Mouse (Mus musculus): ENCODE measurements at regions not wholly inside any gene's neighbourhood (a gene's known extent, or its start where the extent isn't known, plus 50 kb on each side); places are given as distances from the start of the nearest gene placed in this dataset.

DNA sequence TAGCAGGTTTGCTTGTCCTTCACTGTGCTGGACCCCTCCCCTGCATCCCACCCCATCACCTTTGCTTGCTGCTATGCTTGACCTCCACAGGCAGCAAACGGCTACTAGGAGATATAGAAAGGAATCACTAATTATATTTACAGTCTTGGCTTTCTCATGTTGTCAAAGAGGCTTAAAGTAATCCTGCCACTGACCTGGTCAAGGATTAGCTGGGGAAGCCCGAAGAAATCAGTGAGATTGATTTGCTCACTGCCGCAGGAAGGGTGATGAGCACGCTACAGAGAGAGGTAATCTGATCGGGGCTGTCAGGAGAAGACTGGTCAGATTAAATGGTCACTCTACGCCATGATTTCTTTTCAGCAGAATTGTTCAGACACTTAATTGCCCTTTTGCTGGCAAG is 157.4 kb upstream of the Wdfy3 start:
- Histone ChIP-seq H3K4me1 (no peaks in the 10 kb centered on the region), H3K36me3 (no peaks in the 10 kb centered on the region), H3K9ac (no peak overlapping the region), H3K4me3 (replicated peaks) (no peak overlapping the region), H3K27ac (replicated peaks) (no peak overlapping the region), H3K9me3 (replicated peaks) (no peaks in the 10 kb centered on the region), H3K4me2 (replicated peaks) (no peak overlapping the region), H3K27me3 (no peaks in the 10 kb centered on the region)
- WGBS = 56% methylated on average over 6 of the region's 6 CpGs
- ATAC-seq (ENCODE audit: insufficient number of reproducible peaks, low FRiP score, low TSS enrichment, low read depth) = no peak

DNA sequence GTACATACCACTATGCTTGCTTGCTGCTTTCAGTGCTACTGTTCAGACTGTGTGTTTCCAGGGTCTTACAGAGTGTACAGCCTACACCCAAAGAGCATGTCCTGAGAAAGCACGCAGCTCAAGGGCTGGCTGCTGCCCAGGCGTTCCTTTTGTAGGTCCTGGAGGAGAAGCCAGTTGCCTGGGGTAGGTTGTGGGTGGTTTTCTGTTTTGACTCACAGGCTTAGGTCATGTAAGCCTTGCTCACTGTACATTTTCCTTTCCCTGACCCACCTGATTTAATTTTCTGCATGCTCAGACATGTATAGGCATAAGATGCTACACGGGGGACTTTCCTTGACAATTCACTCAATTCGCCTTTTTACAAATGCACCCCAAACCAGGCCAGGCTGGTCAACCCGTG is 172.9 kb upstream of the Wdfy3 start:
- Histone ChIP-seq H3K4me2 (replicated peaks) (no peak overlapping the region), H3K27ac (replicated peaks) (no peak overlapping the region), H3K4me1 (no peaks in the 10 kb centered on the region), H3K36me3 (no peaks in the 10 kb centered on the region), H3K9me3 (replicated peaks) (no peaks in the 10 kb centered on the region), H3K9ac (no peak overlapping the region), H3K27me3 (no peaks in the 10 kb centered on the region), H3K4me3 (replicated peaks) (no peak overlapping the region)
- WGBS = 52% methylated on average over 5 of the region's 5 CpGs
- no peak for ATAC-seq (ENCODE audit: insufficient number of reproducible peaks, low FRiP score, low TSS enrichment, low read depth)

DNA sequence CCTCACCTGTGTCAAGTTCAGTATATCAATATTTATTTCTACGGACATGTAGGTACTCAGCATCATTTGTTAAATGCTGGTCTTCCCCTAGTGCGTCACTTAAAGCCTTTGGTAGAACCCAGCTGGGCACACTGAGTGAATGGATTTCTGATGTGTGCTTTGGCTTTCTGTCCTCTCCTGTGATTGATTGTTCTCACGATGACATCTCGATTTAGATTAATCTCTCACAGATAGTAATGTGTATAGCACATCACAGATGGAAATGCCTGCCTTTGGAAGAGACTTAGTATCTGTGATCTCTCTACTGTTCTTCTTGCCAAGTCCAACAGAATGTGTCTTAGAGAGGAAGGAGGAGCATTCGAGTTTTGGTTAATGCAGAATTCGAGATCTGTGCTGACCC is 175.0 kb upstream of the Wdfy3 start:
- ATAC-seq (ENCODE audit: insufficient number of reproducible peaks, low FRiP score, low TSS enrichment, low read depth) = no peak
- H3K36me3 ChIP-seq = no peaks in the 10 kb centered on the region
- H3K27ac ChIP-seq (replicated peaks) = no peak overlapping the region
- 85% methylated on average over 6 of the region's 6 CpGs for WGBS
- H3K4me3 ChIP-seq (replicated peaks) = no peak overlapping the region
- H3K9ac ChIP-seq = no peak overlapping the region
- no peaks in the 10 kb centered on the region for H3K27me3 ChIP-seq
- H3K4me1 ChIP-seq = no peaks in the 10 kb centered on the region
- H3K4me2 ChIP-seq (replicated peaks) = no peak overlapping the region
- H3K9me3 ChIP-seq (replicated peaks) = no peaks in the 10 kb centered on the region

DNA sequence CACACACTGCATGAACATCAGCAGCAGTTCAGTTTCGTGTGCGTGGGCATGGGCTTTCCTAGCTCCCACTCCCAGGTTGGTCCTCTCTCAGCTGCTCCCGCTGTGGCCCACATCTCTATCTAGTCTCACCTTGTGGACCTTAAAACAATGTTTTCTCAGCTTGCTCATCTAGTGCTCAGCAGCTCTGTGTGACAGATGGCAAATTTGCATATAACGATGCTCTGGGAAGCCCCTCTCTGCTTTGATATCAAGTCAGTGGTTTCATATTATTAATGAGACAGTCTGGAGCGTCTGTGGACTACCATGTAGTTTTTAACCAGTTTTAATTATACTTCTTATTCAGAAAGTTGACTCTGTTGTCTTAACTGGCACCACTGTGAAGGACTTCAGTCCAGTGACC is 179.0 kb upstream of the Wdfy3 start:
- 74% methylated on average over 5 of the region's 5 CpGs for WGBS
- H3K36me3 ChIP-seq = no peaks in the 10 kb centered on the region
- no peak overlapping the region for H3K4me3 ChIP-seq (replicated peaks)
- no peaks in the 10 kb centered on the region for H3K4me1 ChIP-seq
- ATAC-seq (ENCODE audit: insufficient number of reproducible peaks, low FRiP score, low TSS enrichment, low read depth) = no peak
- no peaks in the 10 kb centered on the region for H3K27me3 ChIP-seq
- H3K27ac ChIP-seq (replicated peaks) = no peak overlapping the region
- no peak overlapping the region for H3K9ac ChIP-seq
- no peak overlapping the region for H3K4me2 ChIP-seq (replicated peaks)
- H3K9me3 ChIP-seq (replicated peaks) = no peaks in the 10 kb centered on the region

DNA sequence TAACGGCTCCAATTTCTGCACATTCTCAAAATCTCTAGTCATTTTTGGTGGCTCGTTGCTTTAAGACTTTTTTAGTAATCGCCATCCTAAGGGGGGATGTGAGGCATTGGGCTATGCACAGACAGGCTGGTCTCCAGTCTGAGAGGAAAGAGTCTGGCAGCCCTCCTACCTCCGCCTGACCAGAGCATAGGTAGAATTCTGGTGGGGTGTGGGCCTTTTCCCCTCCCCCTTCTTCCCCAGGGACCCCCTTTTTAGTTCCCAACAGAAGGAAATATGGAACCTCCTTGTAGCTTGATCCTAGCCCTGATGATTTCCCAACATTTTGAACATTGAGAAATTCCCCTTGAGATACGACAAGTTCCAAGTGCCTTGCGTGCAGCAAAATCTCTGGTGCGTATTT is 181.4 kb upstream of the Wdfy3 start:
- H3K4me3 ChIP-seq (replicated peaks) = no peak overlapping the region
- 86% methylated on average over 7 of the region's 7 CpGs for WGBS

DNA sequence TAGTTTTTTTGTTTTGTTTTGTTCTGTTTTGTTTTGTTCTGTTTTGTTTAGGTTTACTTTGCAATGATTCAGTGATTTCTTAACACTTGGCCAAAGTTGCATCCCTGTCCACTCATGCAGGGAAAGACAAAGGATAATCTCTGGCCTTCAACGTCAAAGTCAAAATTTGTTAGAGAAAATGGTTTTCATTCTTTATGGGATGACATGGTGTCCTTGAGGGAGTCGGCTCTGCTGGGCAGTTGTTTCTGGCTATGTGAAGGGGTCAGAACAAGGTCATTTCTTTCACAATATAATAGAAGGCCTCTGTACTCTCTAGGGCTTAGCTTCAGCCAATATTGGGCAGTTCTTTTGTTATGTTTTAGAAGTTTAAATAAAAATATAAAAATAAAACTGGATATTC is 184.1 kb upstream of the Wdfy3 start:
- Histone ChIP-seq H3K36me3 (no peaks in the 10 kb centered on the region), H3K27ac (replicated peaks) (no peak overlapping the region), H3K9ac (no peak overlapping the region), H3K4me2 (replicated peaks) (no peak overlapping the region), H3K9me3 (replicated peaks) (no peaks in the 10 kb centered on the region), H3K27me3 (no peaks in the 10 kb centered on the region), H3K4me1 (0 out of 2 replicates have a peak, but pooled peaks cover 4% of the 10 kb centered on the region), H3K4me3 (replicated peaks) (no peak overlapping the region)
- WGBS = 37% methylated on average over 2 of the region's 2 CpGs
- no peak for ATAC-seq (ENCODE audit: insufficient number of reproducible peaks, low FRiP score, low TSS enrichment, low read depth)

More for the DNA sequence above, 181.4 kb upstream of the Wdfy3 start:
- H3K27ac ChIP-seq (replicated peaks) = no peak overlapping the region
- no peaks in the 10 kb centered on the region for H3K27me3 ChIP-seq
- no peak for ATAC-seq (ENCODE audit: insufficient number of reproducible peaks, low FRiP score, low TSS enrichment, low read depth)
- no peaks in the 10 kb centered on the region for H3K4me1 ChIP-seq
- no peaks in the 10 kb centered on the region for H3K9me3 ChIP-seq (replicated peaks)
- no peak overlapping the region for H3K9ac ChIP-seq
- H3K36me3 ChIP-seq = no peaks in the 10 kb centered on the region
- H3K4me2 ChIP-seq (replicated peaks) = no peak overlapping the region

DNA sequence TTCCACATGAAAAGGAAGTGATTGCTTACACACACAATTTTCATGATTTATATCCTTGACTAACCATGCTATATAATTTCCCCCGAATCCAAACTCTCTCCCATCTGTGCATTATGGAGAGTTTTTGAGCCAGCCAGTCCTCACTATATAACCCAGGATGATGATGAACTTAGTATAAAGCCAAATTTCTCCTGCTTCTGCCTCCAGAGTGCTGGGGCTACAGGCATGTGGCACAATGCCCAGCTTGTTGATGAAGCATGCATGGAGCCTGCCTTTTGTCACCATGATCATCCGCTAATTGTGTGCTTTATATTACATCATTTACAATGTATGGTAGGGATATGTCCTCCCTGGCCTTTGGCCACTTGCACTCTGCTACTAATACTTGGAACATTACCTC is 187.4 kb upstream of the Wdfy3 start:
- Histone ChIP-seq H3K9ac (no peak overlapping the region), H3K4me1 (0 out of 2 replicates have a peak, but pooled peaks cover 4% of the 10 kb centered on the region), H3K4me3 (replicated peaks) (no peak overlapping the region), H3K27me3 (no peaks in the 10 kb centered on the region), H3K36me3 (no peaks in the 10 kb centered on the region), H3K4me2 (replicated peaks) (no peak overlapping the region), H3K27ac (replicated peaks) (no peak overlapping the region), H3K9me3 (replicated peaks) (no peaks in the 10 kb centered on the region)
- 47% methylated on average over 2 of the region's 2 CpGs for WGBS
- ATAC-seq (ENCODE audit: insufficient number of reproducible peaks, low FRiP score, low TSS enrichment, low read depth) = no peak

DNA sequence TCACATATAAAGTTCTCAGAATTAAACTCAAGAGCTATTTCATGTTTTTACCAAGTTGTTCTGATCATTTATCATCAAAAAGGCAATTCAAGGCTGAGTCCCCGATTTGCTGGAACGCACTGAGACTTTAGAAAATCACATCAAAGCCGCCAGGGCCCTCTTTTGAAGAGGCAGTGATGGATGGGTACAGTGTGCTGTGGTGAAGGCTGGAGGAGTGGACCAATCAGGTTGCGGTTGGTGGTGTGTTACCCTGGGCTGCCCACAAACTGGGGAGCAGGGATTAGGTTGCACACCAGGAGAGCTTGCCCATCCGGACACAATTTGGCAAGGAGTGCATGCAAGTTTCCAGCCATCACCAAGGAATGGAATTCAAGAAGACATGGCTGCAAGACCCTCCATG is 191.9 kb upstream of the Wdfy3 start:
- WGBS = 69% methylated on average over 5 of the region's 5 CpGs
- no peak overlapping the region for H3K27ac ChIP-seq (replicated peaks)
- no peak overlapping the region for H3K9ac ChIP-seq
- H3K4me3 ChIP-seq (replicated peaks) = no peak overlapping the region
- no peak for ATAC-seq (ENCODE audit: insufficient number of reproducible peaks, low FRiP score, low TSS enrichment, low read depth)
- H3K4me1 ChIP-seq = peaks cover 7% of the 10 kb centered on the region; the same call in 1 of the 2 replicates
- no peak overlapping the region for H3K4me2 ChIP-seq (replicated peaks)
- H3K36me3 ChIP-seq = no peaks in the 10 kb centered on the region
- H3K9me3 ChIP-seq (replicated peaks) = no peaks in the 10 kb centered on the region
- H3K27me3 ChIP-seq = no peaks in the 10 kb centered on the region

DNA sequence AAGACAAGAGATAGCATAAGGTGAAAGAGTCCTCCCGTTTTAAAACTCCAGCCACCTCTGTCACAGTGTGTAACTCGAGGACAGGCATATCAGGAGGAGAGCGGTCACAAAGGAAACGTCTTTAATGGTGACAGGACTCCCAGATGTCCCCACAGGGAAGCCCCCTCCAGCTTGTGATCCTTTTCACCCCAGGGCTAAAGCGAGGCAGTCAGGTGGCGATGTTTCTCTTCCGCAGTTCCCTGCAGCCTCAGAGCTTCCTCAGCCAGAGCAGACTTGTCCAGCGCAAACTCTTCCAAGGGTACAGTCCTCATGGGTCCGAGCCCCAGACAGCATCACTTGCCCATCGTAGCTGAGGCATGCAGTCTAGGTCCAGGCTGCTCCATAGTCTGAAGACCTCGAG is 196.7 kb upstream of the Wdfy3 start:
- Histone ChIP-seq H3K4me2 (replicated peaks) (no peak overlapping the region), H3K4me3 (replicated peaks) (no peak overlapping the region), H3K4me1 (peaks cover 13% of the 10 kb centered on the region; the same call in 1 of the 2 replicates), H3K36me3 (no peaks in the 10 kb centered on the region), H3K9ac (no peak overlapping the region), H3K27ac (replicated peaks) (no peak overlapping the region), H3K27me3 (no peaks in the 10 kb centered on the region), H3K9me3 (replicated peaks) (no peaks in the 10 kb centered on the region)
- ATAC-seq (ENCODE audit: insufficient number of reproducible peaks, low FRiP score, low TSS enrichment, low read depth) = no peak
- 51% methylated on average over 11 of the region's 11 CpGs for WGBS

DNA sequence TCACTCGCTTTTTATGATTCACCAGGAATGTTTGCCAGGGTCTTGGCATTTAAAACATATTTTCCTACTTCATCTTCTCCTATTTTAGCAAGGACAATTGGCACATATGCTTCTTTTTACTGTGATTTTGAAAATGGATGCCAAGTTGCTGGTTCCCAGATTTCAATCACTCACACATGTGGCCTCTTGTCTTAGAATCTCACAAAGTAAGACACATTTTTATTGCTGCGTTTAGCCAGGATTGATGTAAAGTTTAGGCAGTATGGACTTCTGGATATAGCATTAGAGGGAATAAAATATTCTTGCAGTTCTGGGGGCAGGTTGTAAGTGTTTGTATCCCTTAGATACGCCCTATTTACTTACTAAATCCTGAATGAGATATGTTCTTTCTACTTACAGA is 197.4 kb upstream of the Wdfy3 start:
- Histone ChIP-seq H3K36me3 (no peaks in the 10 kb centered on the region), H3K4me3 (replicated peaks) (no peak overlapping the region), H3K4me2 (replicated peaks) (no peak overlapping the region), H3K27me3 (no peaks in the 10 kb centered on the region), H3K9ac (no peak overlapping the region), H3K27ac (replicated peaks) (no peak overlapping the region), H3K4me1 (peaks cover 13% of the 10 kb centered on the region; the same call in 1 of the 2 replicates), H3K9me3 (replicated peaks) (no peaks in the 10 kb centered on the region)
- ATAC-seq (ENCODE audit: insufficient number of reproducible peaks, low FRiP score, low TSS enrichment, low read depth) = no peak
- 42% methylated on average over 3 of the region's 3 CpGs for WGBS

DNA sequence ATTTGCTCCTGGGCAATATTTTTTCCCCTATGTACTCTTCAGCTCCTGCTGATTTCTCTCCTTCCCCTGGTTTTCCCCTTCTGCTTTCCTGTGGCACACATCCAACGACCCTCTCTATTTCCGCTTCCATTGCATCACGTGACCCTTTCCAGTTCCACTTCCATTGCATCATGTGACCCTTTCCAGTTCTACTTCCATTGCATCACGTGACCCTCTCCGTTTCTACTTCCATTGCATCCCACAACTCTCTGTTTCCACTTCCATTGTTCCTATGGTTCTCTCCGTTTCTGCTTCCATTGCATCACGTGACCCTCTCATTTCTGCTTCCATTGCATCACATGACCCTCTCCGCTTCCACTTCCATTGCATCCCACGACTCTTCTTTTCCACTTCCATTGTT is 199.5 kb upstream of the Wdfy3 start:
- no peak for ATAC-seq (ENCODE audit: insufficient number of reproducible peaks, low FRiP score, low TSS enrichment, low read depth)
- Histone ChIP-seq H3K4me1 (peaks cover 13% of the 10 kb centered on the region; the same call in 1 of the 2 replicates), H3K9ac (no peak overlapping the region), H3K4me2 (replicated peaks) (no peak overlapping the region), H3K36me3 (no peaks in the 10 kb centered on the region), H3K9me3 (replicated peaks) (no peaks in the 10 kb centered on the region), H3K27me3 (no peaks in the 10 kb centered on the region), H3K4me3 (replicated peaks) (no peak overlapping the region), H3K27ac (replicated peaks) (no peak overlapping the region)
- 91% methylated on average over 9 of the region's 9 CpGs for WGBS

DNA sequence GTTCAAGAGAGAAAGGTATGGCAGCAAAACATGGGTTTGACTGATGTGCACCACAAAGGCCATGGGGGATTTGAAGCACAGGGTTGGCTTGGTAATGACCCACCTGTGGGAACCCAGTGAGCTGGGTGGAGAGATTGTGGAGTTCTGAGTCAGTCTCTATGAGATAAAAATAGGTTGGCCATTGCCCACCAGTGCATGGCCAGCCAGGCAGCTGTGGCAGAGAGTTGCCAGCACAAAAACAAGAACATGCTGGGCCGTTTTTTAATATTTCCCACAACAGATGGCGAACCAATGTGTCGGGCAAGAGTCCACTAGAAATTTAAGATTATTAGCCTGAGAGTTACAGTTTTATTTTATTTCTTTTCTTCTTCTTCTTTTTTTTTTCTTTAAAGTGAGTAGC is 205.6 kb upstream of the Arhgap24 start:
- no peaks in the 10 kb centered on the region for H3K36me3 ChIP-seq
- no peak overlapping the region for H3K4me2 ChIP-seq (replicated peaks)
- no peaks in the 10 kb centered on the region for H3K4me1 ChIP-seq
- H3K4me3 ChIP-seq (replicated peaks) = no peak overlapping the region
- H3K27me3 ChIP-seq = no peaks in the 10 kb centered on the region
- ATAC-seq (ENCODE audit: insufficient number of reproducible peaks, low FRiP score, low TSS enrichment, low read depth) = no peak
- H3K9ac ChIP-seq = no peak overlapping the region
- 93% methylated on average over 3 of the region's 3 CpGs for WGBS
- H3K27ac ChIP-seq (replicated peaks) = no peak overlapping the region
- H3K9me3 ChIP-seq (replicated peaks) = no peaks in the 10 kb centered on the region

All from embryonic facial prominence, embryonic 15.5 days (tissue).